Mouse (Mus musculus) embryonic fibroblast, embryonic 13.5 days (primary cell): ENCODE results near the gene Batf3. TPM values are rescaled to one million over a fixed set of nuclear protein-coding genes. Genes with fewer than 3 reads are reported as not detected.

Experiments
- H3K27ac ChIP-seq: 2 replicates; pipeline ENCODE4 v1.5.1; 2012; ENCODE audit warnings: low read length, control low read depth, inconsistent platforms; ENCODE audit not compliant: insufficient read depth
- H3K4me1 ChIP-seq: 2 replicates; pipeline ENCODE4 v1.6.1; 2011; ENCODE audit warnings: low read length; ENCODE audit not compliant: control insufficient read depth, insufficient read depth
- H3K4me3 ChIP-seq: 2 replicates; pipeline ENCODE4 v1.5.1; 2011; ENCODE audit warnings: mild to moderate bottlenecking, control low read depth, low read length; ENCODE audit not compliant: insufficient read depth
- CTCF ChIP-seq: IDR thresholded peaks from 2 replicates; pipeline ENCODE4 v1.5.1; 2011; ENCODE audit warnings: mild to moderate bottlenecking, control low read depth, low read length, moderate library complexity, borderline replicate concordance; ENCODE audit not compliant: insufficient read depth
- POLR2A ChIP-seq: IDR thresholded peaks from 2 replicates; pipeline ENCODE4 v1.6.1; 2011; ENCODE audit warnings: low read depth, mild to moderate bottlenecking, control low read depth, low read length, moderate library complexity
- polyA plus RNA-seq: library from polyadenylated mRNA; stranded (reverse); fragments of >200 nt; gene quantifications from 2 replicates; pipeline ENCODE4 v1.2.4, GENCODE M21; 2011; ENCODE audit warnings: low read depth; ENCODE audit not compliant: missing spikeins, insufficient read length

Gene Batf3
- polyA plus RNA-seq, 1 experiment: not detected

DNA sequence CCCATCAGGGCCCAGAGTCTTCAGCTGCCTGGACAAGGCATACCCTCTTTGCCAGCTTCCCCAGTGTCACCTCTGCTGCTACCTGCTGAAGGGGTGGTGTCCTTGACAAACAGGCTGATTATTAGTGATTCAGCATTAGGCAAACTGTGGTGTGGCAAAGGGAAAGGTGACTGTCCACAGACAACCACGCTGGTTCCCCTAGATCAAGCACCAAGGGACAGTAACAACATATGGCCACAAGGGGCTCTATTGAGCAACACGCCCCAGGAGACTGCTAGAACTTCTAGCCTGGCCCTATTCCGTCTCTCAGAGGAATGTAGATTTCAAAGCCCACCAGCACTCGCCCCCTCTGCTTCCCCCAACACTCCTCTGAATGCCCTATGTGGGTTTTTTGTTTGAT is 55.4 kb downstream of the Batf3 start:
- H3K4me1 ChIP-seq: no peaks in the 10 kb centered on the region
- no peak overlapping the region for H3K4me3 ChIP-seq
- TF ChIP-seq CTCF (no peak), POLR2A (no peak)
- H3K27ac ChIP-seq: no peak overlapping the region

DNA sequence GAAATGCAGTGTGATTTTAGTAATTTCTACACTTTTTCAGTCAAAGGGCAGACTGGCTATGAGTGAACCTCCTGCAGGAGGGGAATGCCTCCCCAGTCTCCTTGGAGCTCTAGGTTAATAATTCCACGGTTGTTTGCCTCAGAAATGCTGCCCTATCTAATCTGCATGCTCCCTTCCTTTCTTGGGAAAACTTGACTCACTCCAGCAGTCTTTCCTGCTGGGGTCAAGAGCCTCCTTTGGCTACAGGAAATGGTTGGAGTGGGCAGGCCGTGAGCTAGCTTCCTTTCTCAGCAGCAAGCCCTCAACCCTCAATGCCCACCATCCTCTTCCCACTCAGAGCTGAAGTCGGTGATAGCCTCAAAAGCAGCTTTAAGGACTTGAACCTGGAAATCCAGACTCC is 56.7 kb downstream of the Batf3 start:
- Histone ChIP-seq H3K4me3 (no peak overlapping the region), H3K27ac (no peak overlapping the region), H3K4me1 (no peaks in the 10 kb centered on the region)
- TF ChIP-seq POLR2A (no peak), CTCF (no peak)

Other genes with a start within 250 kb of the Batf3 start
- gene Rps6kc1, start 186.1 kb upstream of the Batf3 start, polyA plus RNA-seq: 25.0 and 28.7 TPM in 2 replicates
- 34.8 and 50.1 TPM in 2 replicates for gene Angel2, start 172.7 kb upstream of the Batf3 start, polyA plus RNA-seq
- 13.1 and 18.1 TPM in 2 replicates for gene Vash2, start 118.6 kb upstream of the Batf3 start, polyA plus RNA-seq
- gene Flvcr1, start 71.7 kb upstream of the Batf3 start, polyA plus RNA-seq: 7.5 and 9.4 TPM in 2 replicates
- not detected in 2 replicates for gene Spata45, start 61.2 kb upstream of the Batf3 start, polyA plus RNA-seq
- gene Tatdn3, start 34.9 kb upstream of the Batf3 start, polyA plus RNA-seq: 11.3 and 19.0 TPM in 2 replicates
- 5.7 and 11.7 TPM in 2 replicates for gene Nsl1, start 34.8 kb upstream of the Batf3 start, polyA plus RNA-seq
- not detected in 2 replicates for gene Fam71a, start 67.0 kb downstream of the Batf3 start, polyA plus RNA-seq
- 2.6 and 6.3 TPM in 2 replicates for gene Atf3, start 120.2 kb downstream of the Batf3 start, polyA plus RNA-seq
- 63.1 and 67.2 TPM in 2 replicates for gene Nenf, start 220.3 kb downstream of the Batf3 start, polyA plus RNA-seq
- 10.1 and 12.0 TPM in 2 replicates for gene Tmem206, start 228.1 kb downstream of the Batf3 start, polyA plus RNA-seq